Mouse (Mus musculus) forebrain, embryonic 14.5 days (tissue): ENCODE results near the gene Frg2f1. TPM values are rescaled to one million over a fixed set of nuclear protein-coding genes. Genes with fewer than 3 reads are reported as not detected.

Source experiments
- ATAC-seq: fragments of 200-750 bp; cut with Nextera tagmentation; 2 replicates; pipeline ENCODE4 v1.8.0; 2017; ENCODE audit warnings: mild to moderate bottlenecking, moderate library complexity
- DNase-seq: peaks from one replicate; pipeline ENCODE4 v3.0.0-alpha.2; 2015; ENCODE audit warnings: low spot score
- H3K27ac ChIP-seq: fragments of 300-500 bp; sonication (generic); 2 replicates; pipeline ENCODE4 v1.5.1; 2014; ENCODE audit warnings: low read depth, mild to moderate bottlenecking, control low read depth, low read length, moderate library complexity
- H3K27me3 ChIP-seq: fragments of 300-500 bp; sonication (generic); replicated peaks from 2 replicates; pipeline ENCODE4 v1.6.1; 2014; ENCODE audit warnings: low read length, control low read depth, mixed read lengths; ENCODE audit not compliant: control insufficient read depth, insufficient read depth
- H3K36me3 ChIP-seq: fragments of 300-500 bp; sonication (generic); 2 replicates; pipeline ENCODE4 v1.6.1; 2014; ENCODE audit warnings: low read length, control low read depth; ENCODE audit not compliant: control insufficient read depth, insufficient read depth
- H3K4me1 ChIP-seq: fragments of 300-500 bp; sonication (generic); 2 replicates; pipeline ENCODE4 v1.6.1; 2014; ENCODE audit warnings: antibody characterized with exemption, low read length, control low read depth; ENCODE audit not compliant: control insufficient read depth, insufficient read depth
- H3K4me2 ChIP-seq: fragments of 300-500 bp; sonication (generic); 2 replicates; pipeline ENCODE4 v1.6.1; 2014; ENCODE audit warnings: mild to moderate bottlenecking, control low read depth, low read length
- H3K4me3 ChIP-seq: fragments of 300-500 bp; sonication (generic); 2 replicates; pipeline ENCODE4 v1.5.1; 2014; ENCODE audit warnings: low read depth, low read length, control low read depth
- H3K9ac ChIP-seq: fragments of 300-500 bp; sonication (generic); 2 replicates; pipeline ENCODE4 v1.6.1; 2014; ENCODE audit warnings: mild to moderate bottlenecking, low read length, control low read depth, moderate library complexity
- H3K9me3 ChIP-seq: fragments of 300-500 bp; sonication (generic); replicated peaks from 2 replicates; pipeline ENCODE4 v1.6.1; 2016; ENCODE audit warnings: low read length, control low read depth, mixed read lengths; ENCODE audit not compliant: control insufficient read depth
- WGBS: fragments of 180-500 bp; shearing (Covaris S2); extraction: QIAGEN DNeasy Blood & Tissue Kit; methylation state at CpG from one replicate; pipeline ENCODE4 v1.1.7; 2014; 5-methylcytosine and 5-hydroxymethylcytosine counted together
- polyA plus RNA-seq: library from polyadenylated mRNA; unstranded; fragments of >200 nt; fragmentation: Nextera tagmentation; extraction: Ambion mirVana; gene quantifications from 2 replicates; pipeline ENCODE4 v1.2.1, GENCODE M21; 2014

The Frg2f1 gene
- polyA plus RNA-seq, 1 experiment from 2014 or later, result 4.2 TPM

- Histone ChIP-seq H3K4me3 (no peak overlapping the region), H3K4me2 (no peak overlapping the region), H3K9me3 (no peaks in the 10 kb centered on the region), H3K4me1 (no peaks in the 10 kb centered on the region), H3K27ac (no peak overlapping the region), H3K27me3 (no peaks in the 10 kb centered on the region), H3K9ac (no peak overlapping the region), H3K36me3 (no peaks in the 10 kb centered on the region)
- DNase-seq (no peak), ATAC-seq (no peak)
- 63% methylated on average over 9 of the region's 9 CpGs for WGBS
These were observed 56.3 kb downstream of the Frg2f1 start for GRCm38 (mm10) chr4:119483051-119483450.

Other genes starting within 250 kb of the Frg2f1 start
- gene Ybx1, start 244.9 kb downstream of the Frg2f1 start, polyA plus RNA-seq, result 963 and 964 TPM in 2 replicates
- 84.1 and 95.8 TPM in 2 replicates for gene Ppih, start 219.0 kb downstream of the Frg2f1 start, polyA plus RNA-seq
- gene Ccdc30, start 124.0 kb downstream of the Frg2f1 start, polyA plus RNA-seq, result 14.0 and 14.4 TPM in 2 replicates
- gene Ppcs, start 117.1 kb downstream of the Frg2f1 start, polyA plus RNA-seq, result 17.1 and 23.0 TPM in 2 replicates
- gene Zmynd12, start 116.7 kb downstream of the Frg2f1 start, polyA plus RNA-seq, result 0.30 and 0.38 TPM in 2 replicates
- 17.7 and 22.3 TPM in 2 replicates for gene Rimkla, start 46.9 kb downstream of the Frg2f1 start, polyA plus RNA-seq
- 19.8 and 25.0 TPM in 2 replicates for gene Foxj3, start 2.5 kb downstream of the Frg2f1 start, polyA plus RNA-seq
- gene Guca2a, start 98.2 kb upstream of the Frg2f1 start, polyA plus RNA-seq, result not detected in 2 replicates
- gene Guca2b, start 119.4 kb upstream of the Frg2f1 start, polyA plus RNA-seq, result not detected in 2 replicates
- 13.8 and 18.8 TPM in 2 replicates for gene Hivep3, start 194.3 kb upstream of the Frg2f1 start, polyA plus RNA-seq